Mouse (Mus musculus): ENCODE measurements at regions not wholly inside any gene's neighbourhood (a gene's known extent, or its start where the extent isn't known, plus 50 kb on each side); places are given as distances from the start of the nearest gene placed in this dataset.

GRCm38 (mm10) chr11:92967288-92967687 lies 130.5 kb upstream of the Car10 start:
- DNase-seq, result no peak

GRCm38 (mm10) chr11:92999603-93000002 lies 98.2 kb upstream of the Car10 start:
- no peak for DNase-seq

GRCm38 (mm10) chr11:93005991-93006390 lies 91.8 kb upstream of the Car10 start:
- no peak for DNase-seq

- peak; percentile 13 to 21 for DNase-seq
Measured at GRCm38 (mm10) chr11:93025981-93026380, 71.8 kb upstream of the Car10 start.

GRCm38 (mm10) chr11:93035509-93035908 lies 62.3 kb upstream of the Car10 start:
- no peak for DNase-seq

- DNase-seq, result no peak
Measured at GRCm38 (mm10) chr11:93037846-93038245, 60.0 kb upstream of the Car10 start.

GRCm38 (mm10) chr11:93039325-93039724 lies 58.5 kb upstream of the Car10 start:
- no peak for DNase-seq

GRCm38 (mm10) chr11:93040816-93041215 lies 57.0 kb upstream of the Car10 start:
- no peak for DNase-seq

GRCm38 (mm10) chr11:93044998-93045397 lies 52.8 kb upstream of the Car10 start:
- DNase-seq, result peak; percentile 11 to 14

Measured in cerebellum, postnatal 25 days (tissue).